Mouse (Mus musculus): ENCODE data around the gene Ckm.

The Ckm gene

DNA sequence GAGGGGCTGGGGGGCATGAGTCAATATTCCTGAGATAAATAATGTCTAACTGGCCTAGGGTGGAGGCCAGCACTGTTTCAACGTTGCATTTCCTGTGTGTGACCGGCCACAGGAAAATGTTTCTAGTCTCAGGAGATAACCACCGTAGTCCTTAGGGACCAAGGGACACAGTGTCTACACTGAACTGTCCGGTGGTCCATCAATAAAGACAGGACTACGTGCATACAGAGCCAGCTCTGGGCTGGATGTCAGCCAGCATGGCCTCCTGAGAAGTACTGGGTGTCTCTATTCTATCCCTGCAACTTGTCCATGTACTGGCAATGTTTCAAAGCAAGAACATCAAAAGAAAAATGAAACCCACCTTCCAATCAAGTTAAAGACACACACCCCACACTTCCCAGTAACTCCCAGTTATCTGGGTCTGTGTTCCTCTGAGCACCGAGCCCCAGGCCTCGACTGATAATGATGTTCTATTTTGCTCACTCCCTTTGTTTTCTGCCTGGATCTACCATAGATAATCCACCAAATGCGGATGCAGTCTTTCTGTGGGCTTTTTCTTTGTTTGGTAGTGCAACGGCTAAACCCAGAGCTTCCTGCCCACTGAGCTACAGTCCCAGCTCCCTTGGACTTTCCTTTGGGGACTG is 37.0 kb downstream of the Ckm start:
- DNase-seq: no peak

GRCm38 (mm10) chr7:19443344-19443743 is 38.8 kb downstream of the Ckm start:
- DNase-seq: peak; percentile 56

DNA sequence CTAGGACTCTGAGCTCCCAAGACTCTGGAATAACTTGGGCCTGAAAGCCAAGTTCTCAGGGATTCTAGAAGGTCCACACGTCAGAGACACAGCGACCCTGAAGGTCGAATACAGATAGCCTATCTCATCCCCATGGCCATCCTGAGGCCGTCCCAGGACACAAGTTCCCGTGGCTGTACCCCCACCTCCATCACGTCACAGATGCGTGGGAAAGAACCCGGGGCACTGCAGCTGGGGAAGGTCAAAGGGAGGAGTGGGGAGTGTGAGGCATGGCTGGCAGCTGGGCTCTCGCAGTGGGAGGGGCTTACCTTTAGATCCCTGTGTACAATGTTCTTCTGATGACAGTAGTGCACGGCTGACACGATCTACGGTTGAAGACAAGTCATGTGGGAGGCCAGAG is 40.2 kb downstream of the Ckm start:
- no peak for DNase-seq

DNA sequence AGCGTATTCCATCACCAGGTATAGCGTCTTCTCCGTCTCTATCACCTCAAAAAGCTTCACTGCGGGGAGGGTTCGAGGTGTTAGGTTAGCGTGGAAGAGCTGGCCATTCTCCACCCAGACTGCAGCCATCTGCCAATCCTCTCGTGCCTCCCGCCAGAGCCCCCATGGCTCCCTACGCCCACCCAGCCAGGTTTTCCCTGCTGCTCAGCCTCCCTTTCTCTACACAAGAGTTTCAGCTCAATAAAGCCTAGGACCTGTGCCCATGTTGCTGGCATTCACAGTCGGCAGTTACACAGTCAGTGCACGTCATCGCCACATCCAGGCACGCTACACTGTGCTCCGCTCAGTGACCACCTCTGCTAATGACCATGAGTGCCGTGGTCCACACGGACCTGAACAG is 43.1 kb downstream of the Ckm start:
- no peak for DNase-seq

- no peak for DNase-seq
These were observed 44.6 kb downstream of the Ckm start for GRCm38 (mm10) chr7:19449165-19449564.

DNA sequence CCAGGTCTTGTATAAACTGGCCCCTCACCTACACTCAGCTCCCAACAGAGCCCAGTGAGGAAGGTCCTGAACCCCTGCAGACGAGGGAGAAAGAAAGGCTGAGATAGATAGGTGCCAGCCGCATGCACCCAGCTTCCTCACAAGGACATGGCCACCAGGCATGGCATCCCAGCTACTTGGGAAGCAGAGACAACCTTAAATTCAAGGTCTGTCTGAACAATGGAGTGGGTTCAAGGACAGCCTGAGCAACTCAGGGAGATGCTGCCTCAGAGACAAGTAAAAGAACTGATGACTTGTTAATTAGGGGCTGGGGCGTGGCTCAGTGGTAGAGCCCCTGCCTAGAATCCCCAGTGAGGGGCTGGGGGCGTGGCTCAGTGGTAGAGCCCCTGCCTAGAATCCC is 50.6 kb downstream of the Ckm start:
- DNase-seq: no peak

- DNase-seq: no peak
These were observed 51.4 kb downstream of the Ckm start for GRCm38 (mm10) chr7:19455819-19456495.

- DNase-seq: peak; percentile 51
These were observed 52.1 kb downstream of the Ckm start for GRCm38 (mm10) chr7:19456628-19457027.

DNA sequence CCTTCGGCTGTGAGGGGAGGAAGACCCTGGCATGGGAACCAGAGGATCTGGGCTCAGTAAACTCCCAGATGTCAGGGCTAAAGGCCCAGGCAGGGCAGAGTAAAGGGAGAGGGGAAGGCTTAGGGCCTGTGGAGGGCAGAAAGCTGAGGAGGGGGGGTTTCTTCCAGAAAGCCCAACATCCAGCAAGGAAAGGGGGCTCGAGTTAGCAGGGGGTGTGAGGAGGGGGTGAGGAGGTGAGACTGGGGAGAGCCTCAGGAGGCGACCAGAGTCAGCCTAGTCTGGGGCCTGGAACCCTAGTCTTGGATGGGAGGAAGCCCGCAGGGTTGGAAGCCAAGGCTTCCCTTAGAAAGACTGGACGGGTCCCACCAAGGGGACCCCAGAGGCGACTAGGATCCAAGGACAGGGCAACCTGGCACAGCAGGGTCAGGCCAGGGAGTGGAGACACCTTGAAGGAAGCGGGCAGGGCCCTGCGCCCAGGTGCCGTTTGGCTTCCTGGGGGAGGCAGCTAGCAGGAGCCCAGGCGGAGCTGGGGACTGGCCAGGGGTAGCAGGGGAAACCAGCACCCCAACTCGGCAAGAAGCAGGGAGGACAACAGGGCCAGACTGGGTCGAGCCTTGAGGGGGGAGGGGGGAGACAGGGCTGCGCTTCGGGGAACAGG is 53.0 kb downstream of the Ckm start:
- DNase-seq: no peak

DNA sequence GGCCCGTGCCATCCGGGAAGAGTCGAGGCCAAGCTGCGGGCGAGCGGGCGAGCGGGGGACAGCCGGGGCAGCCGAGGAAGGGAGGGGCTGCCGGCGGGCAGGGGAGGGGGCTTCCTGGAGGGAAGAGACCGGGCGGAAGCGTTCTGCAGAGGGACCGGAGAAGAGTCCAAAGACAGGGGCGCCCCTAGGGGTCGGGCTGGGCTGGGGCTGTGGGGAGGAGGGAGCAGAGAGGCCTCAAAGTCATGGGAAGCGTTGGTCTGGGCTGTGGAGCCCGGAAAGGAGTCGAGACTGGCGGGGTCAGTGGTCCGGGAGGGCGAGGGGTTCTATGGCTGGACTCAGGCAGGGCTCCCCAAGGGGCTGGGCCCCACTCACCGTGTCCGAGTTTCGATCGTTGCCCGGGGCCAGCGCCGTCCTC is 53.5 kb downstream of the Ckm start:
- DNase-seq: no peak

DNA sequence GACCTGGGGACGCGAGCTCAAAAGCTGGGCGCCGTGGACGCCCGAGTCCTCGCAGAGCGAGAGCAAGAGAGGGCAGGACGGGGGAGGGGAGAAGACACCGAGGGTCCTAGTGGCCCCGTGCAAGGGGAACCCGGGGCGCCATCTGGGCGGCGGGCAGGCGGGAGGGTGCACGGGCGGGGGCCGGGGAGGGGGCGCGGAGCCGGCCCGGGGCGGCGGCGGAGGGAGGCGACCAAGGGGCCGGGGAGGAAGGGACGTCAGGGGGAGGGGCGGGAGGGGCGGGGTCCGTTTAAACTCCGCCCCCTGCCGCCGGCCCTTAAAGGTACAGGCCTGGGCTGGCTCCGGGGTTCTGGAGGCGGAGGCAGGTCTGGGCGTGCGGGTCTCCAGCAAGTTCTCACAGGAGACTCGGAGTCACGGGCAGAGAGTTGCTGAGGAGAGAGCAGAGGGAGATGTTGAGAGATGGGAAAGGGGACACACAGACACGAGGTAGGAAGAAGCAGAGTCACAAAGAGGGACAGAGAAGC is 54.1 kb downstream of the Ckm start, which contains the start of gene Mark4:
Gene Mark4, minus strand, starts transcription at position 231 of the 521 bp plus-strand sequence.
- peak; percentile 65 for DNase-seq

- no peak for DNase-seq
These were observed 54.7 kb downstream of the Ckm start for GRCm38 (mm10) chr7:19459144-19459870.

DNA sequence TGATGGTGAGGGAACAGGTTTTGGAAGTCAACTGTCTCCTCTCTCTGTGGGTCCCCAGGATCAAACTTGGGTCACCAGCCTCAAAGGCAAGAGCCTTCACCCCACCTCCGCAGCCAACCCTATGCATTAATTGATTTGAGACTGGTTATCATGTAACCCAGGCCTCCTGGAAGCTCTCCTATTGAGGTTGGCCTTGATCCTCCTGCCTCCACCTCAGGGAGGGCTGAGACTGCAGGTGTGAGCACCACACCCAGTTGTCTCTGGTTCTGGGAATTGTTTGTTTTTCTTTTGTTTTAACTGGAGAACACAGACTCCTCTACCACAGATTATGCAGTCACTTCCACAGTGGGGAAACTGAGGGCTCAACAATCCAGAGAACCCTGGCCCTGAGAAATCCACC is 55.9 kb downstream of the Ckm start:
- DNase-seq: no peak

DNA sequence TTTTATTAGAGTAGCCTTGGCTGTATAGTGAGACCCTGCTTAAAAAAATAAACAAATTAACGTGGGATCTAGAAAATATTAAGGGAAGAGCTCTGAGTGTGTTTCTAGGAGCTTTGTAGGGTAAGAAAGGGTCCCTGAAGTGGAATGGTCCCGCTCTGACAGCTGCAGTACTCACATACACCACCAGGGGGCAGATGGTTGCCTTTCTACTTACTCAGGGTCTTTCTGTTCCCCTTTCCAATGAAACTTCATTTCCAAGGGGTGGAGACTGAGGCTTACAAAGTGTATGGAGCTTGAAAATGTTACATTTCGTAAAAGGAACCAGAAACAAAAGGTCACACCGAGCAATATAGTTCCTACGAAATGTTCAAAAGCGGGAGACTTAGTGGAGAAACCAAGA is 56.9 kb downstream of the Ckm start:
- DNase-seq: no peak

- DNase-seq: no peak
These were observed 57.9 kb downstream of the Ckm start for GRCm38 (mm10) chr7:19462443-19462842.

- DNase-seq: no peak
These were observed 58.4 kb downstream of the Ckm start, which contains the start of gene Exoc3l2 for GRCm38 (mm10) chr7:19462884-19463381. Exoc3l2 (plus strand) TSS chr7:19463331.

DNA sequence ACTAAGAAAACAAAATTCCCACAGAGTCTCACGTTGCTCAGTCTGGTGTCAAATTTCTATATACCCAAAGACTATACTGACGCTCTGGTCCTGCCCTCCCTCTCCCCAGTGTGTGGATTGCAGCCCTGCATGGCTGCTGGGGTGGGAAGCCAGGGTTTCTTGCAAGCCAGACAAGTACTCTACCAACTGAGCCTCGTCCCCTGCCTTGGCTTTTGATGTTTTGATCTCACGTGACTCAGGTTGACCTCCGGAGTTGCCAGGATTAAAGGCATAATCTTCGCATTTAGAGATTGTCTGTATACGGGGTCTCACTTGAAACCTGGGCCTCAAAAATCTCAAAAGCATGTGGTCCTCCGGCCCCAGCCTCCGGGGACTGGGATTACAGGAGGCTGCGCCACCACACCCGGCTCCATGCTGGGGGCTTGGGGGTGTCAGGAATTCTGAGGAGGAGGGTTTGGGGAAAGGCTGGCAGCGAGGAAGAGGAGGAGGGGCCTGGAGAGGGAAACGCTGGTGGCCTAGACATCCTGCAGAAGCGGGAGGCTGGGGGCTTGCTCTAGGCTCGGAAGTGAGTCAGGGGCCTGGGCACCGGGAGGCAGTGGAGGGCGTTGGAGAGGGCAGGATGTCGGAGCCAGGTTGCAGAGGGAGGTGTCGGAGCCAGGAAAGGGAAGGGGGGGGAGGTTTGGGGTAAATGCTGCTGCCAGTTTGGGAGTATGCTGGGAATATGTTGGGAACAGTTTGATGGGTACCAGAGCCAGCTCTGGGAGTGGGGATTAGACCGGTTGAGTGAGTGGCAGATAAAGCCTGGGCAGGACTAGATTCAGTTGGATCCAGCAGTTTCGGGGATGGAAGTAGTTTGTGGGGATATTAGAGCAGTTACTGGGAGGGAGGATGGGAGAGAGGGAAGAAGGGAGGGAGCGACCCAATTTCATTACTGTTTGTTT is 60.1 kb downstream of the Ckm start:
- no peak for DNase-seq

DNA sequence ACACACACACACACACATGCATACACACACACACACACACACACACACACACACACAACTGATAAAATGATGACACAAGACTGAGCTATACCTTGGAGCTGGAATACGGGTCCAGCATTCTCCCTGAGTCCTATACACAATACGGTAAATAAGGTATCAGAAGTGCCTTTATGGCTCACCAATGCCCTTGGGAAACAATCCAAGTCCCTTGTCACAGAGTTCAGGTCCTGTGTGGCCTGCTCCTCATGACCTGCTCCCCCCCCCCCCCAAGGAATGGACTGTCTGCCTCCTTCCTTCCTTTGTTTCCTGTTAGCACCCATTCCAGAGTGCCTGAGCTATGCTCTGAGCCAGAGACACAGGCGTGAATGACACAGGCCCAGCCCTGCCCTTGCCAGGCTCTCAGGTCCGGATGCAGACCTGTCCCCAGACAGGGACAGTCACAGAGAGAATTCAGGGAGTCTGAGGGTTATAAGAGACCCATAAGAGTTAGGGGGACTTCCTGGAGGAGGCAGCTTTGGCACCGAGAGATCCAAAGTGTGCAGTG is 62.1 kb downstream of the Ckm start:
- DNase-seq: no peak

- no peak for DNase-seq
These were observed 63.1 kb downstream of the Ckm start for GRCm38 (mm10) chr7:19467638-19468037.

DNA sequence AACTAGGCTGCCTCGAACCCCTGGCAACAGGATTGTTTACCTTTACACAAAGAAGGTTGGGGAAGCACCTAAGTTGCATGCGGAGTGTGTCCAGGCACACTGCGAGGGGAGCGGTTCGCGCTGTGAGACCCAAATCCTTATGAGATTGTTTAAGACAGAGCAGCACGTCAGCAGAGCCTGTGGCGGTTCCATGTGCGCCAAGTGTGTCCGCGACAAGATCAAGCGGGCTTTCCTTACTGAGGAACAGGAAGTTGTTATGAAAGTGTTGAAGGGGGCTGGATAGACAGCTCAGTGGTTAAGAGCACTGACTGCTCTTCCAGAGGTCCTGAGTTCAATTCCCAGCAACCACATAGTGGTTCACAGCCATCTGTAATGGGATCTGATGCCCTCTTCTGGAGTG is 63.7 kb downstream of the Ckm start:
- no peak for DNase-seq

DNA sequence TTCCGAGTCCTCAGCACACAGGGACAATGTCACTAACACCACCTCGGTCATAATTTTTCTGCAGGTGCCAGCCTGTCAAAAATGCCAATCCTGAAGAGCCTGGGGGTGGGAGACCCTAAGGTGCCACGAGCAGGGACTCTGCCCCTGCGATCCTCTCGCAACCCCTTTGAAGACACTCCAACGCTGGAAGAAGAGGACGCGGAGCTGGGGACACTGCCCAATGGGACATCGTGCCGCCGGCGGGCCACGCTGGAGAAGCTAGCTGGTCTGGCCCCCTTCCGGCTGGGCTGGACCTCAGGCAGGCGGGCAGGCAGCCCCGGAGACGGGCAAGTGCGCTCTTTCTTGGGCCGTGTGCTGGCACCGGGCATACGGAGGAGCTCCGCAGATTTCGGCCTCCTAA is 64.8 kb downstream of the Ckm start:
- no peak for DNase-seq

DNA sequence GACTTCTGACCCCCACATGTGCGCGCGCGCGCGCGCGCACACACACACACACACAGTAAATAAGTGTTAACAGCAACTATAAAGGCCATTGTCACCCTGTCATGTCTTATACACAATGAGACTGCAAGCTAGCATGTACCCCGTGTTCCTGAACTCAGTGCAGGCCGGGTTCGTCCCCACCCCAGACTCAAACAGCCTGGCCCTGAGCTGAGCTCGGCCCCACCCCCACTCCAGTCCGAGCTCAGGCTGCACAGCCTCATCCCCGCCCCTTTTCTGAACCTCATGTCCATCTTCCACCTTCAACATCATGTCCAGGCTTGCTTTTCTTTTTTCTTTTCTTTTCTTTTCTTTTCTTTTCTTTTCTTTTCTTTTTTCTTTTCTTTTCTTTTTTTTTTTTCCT is 65.7 kb downstream of the Ckm start:
- no peak for DNase-seq

Measured in layer of hippocampus, adult 9-11 months (tissue).